Mouse (Mus musculus): ENCODE measurements around the gene Thada.
"Not testable (repeated sequence)": the region's sequence is repeated elsewhere in the genome, so short reads cannot be mapped to it uniquely, and the experiment has no call there.

Gene Thada

GRCm38 (mm10) chr17:84187727-84188373 lies 278.2 kb downstream of the Thada start, which contains the start of gene Zfp36l2:
TSS of gene Zfp36l2 (minus strand) at chr17:84187947.
- DNase-seq (ENCODE audit: low read depth, low spot score), result peak; percentile 67

GRCm38 (mm10) chr17:84187264-84187663 lies 278.7 kb downstream of the Thada start:
- not testable (repeated sequence) for DNase-seq (ENCODE audit: low read depth, low spot score)

- DNase-seq (ENCODE audit: low read depth, low spot score), result no peak
Measured at GRCm38 (mm10) chr17:84186451-84187202, 279.4 kb downstream of the Thada start.

GRCm38 (mm10) chr17:84185581-84186450 lies 280.2 kb downstream of the Thada start:
- no peak for DNase-seq (ENCODE audit: low read depth, low spot score)

GRCm38 (mm10) chr17:84185011-84185411 lies 281.0 kb downstream of the Thada start:
- no peak for DNase-seq (ENCODE audit: low read depth, low spot score)

- DNase-seq (ENCODE audit: low read depth, low spot score), result no peak
Measured at GRCm38 (mm10) chr17:84183291-84183781, 282.7 kb downstream of the Thada start.

GRCm38 (mm10) chr17:84182311-84183271 lies 283.4 kb downstream of the Thada start:
- no peak for DNase-seq (ENCODE audit: low read depth, low spot score)

- DNase-seq (ENCODE audit: low read depth, low spot score), result no peak
Measured at GRCm38 (mm10) chr17:84181502-84182310, 284.3 kb downstream of the Thada start.

GRCm38 (mm10) chr17:84180715-84181501 lies 285.1 kb downstream of the Thada start:
- DNase-seq (ENCODE audit: low read depth, low spot score), result no peak

- no peak for DNase-seq (ENCODE audit: low read depth, low spot score)
Measured at GRCm38 (mm10) chr17:84179973-84180365, 286.0 kb downstream of the Thada start.

- DNase-seq (ENCODE audit: low read depth, low spot score), result no peak
Measured at GRCm38 (mm10) chr17:84179026-84179972, 286.7 kb downstream of the Thada start.

GRCm38 (mm10) chr17:84177481-84177880 lies 288.5 kb downstream of the Thada start:
- DNase-seq (ENCODE audit: low read depth, low spot score), result no peak

- DNase-seq (ENCODE audit: low read depth, low spot score), result no peak
Measured at GRCm38 (mm10) chr17:84176446-84176845, 289.6 kb downstream of the Thada start.

GRCm38 (mm10) chr17:84175196-84175595 lies 290.8 kb downstream of the Thada start:
- no peak for DNase-seq (ENCODE audit: low read depth, low spot score)

GRCm38 (mm10) chr17:84167377-84167776 lies 298.6 kb downstream of the Thada start:
- no peak for DNase-seq (ENCODE audit: low read depth, low spot score)

GRCm38 (mm10) chr17:84166135-84166860 lies 299.7 kb downstream of the Thada start:
- DNase-seq (ENCODE audit: low read depth, low spot score), result no peak

GRCm38 (mm10) chr17:84165735-84166134 lies 300.3 kb downstream of the Thada start:
- DNase-seq (ENCODE audit: low read depth, low spot score), result no peak

Measured in brain, embryonic 18.5 days (tissue).